Mouse (Mus musculus) liver, postnatal 0 days (tissue): Measurements from ENCODE around the gene Wwox. TPM values are rescaled to one million over a fixed set of nuclear protein-coding genes. Genes with fewer than 3 reads are reported as not detected.
A peak's percentile ranks its signal among the peaks of the same experiment; 100 is the strongest.

Experiments
- ATAC-seq: fragments of 200-750 bp; cut with Nextera tagmentation; 2 replicates; pipeline ENCODE4 v1.8.0; 2017; ENCODE audit warnings: mild to moderate bottlenecking, moderate library complexity
- DNase-seq: peaks from one replicate; pipeline ENCODE4 v3.0.0-alpha.2; 2016
- H3K27ac ChIP-seq: fragments of 300-500 bp; sonication (generic); 2 replicates; pipeline ENCODE4 v1.5.1; 2014; ENCODE audit warnings: antibody characterized with exemption, moderate library complexity, mild to moderate bottlenecking, low read depth
- H3K27me3 ChIP-seq: fragments of 300-500 bp; sonication (generic); 2 replicates; pipeline ENCODE4 v1.6.1; 2014; ENCODE audit warnings: low read length, control low read depth, mixed read lengths; ENCODE audit not compliant: insufficient read depth
- H3K36me3 ChIP-seq: fragments of 300-500 bp; sonication (generic); replicated peaks from 2 replicates; pipeline ENCODE4 v1.6.1; 2014; ENCODE audit warnings: mild to moderate bottlenecking, control low read depth, low read length, moderate library complexity, mixed read lengths; ENCODE audit not compliant: insufficient read depth
- H3K4me1 ChIP-seq: fragments of 300-500 bp; sonication (generic); 2 replicates; pipeline ENCODE4 v1.6.1; 2014; ENCODE audit warnings: antibody characterized with exemption, mild to moderate bottlenecking, control low read depth; ENCODE audit not compliant: insufficient read depth
- H3K4me2 ChIP-seq: fragments of 300-500 bp; sonication (generic); 2 replicates; pipeline ENCODE4 v1.6.1; 2014; ENCODE audit warnings: low read depth, mild to moderate bottlenecking, low read length, moderate library complexity, mixed read lengths
- H3K4me3 ChIP-seq: fragments of 300-500 bp; sonication (generic); 2 replicates; pipeline ENCODE4 v1.5.1; 2014; ENCODE audit warnings: low read depth, low read length
- H3K9ac ChIP-seq: fragments of 300-500 bp; sonication (generic); replicated peaks from 2 replicates; pipeline ENCODE4 v1.6.1; 2014; ENCODE audit warnings: mild to moderate bottlenecking, moderate library complexity
- H3K9me3 ChIP-seq: fragments of 300-500 bp; sonication (generic); 2 replicates; pipeline ENCODE4 v1.6.1; 2016; ENCODE audit warnings: mild to moderate bottlenecking, control low read depth, low read length, mixed read lengths
- CTCF ChIP-seq: sonication (generic); IDR thresholded peaks from 2 replicates; pipeline ENCODE4 v1.5.1; 2016; ENCODE audit warnings: antibody characterized with exemption, low read depth
- EP300 ChIP-seq: IDR thresholded peaks from 2 replicates; pipeline ENCODE4 v1.6.1; 2016; ENCODE audit warnings: antibody characterized with exemption, low read depth, mild to moderate bottlenecking
- WGBS: fragments of 180-500 bp; shearing (Covaris S2); extraction: QIAGEN DNeasy Blood & Tissue Kit; methylation state at CpG from one replicate; pipeline ENCODE4 v1.1.7; 2014; ENCODE audit not compliant: insufficient replicate concordance; 5-methylcytosine and 5-hydroxymethylcytosine counted together
- polyA plus RNA-seq: library from polyadenylated mRNA; unstranded; fragments of >200 nt; fragmentation: Nextera tagmentation; extraction: Ambion mirVana; gene quantifications from 2 replicates; pipeline ENCODE4 v1.2.1, GENCODE M21; 2015

Gene Wwox
- polyA plus RNA-seq, 1 experiment from 2014 or later, result 3.9 TPM

- Histone ChIP-seq H3K4me1 (peaks cover 18% of the 10 kb centered on the region), H3K9me3 (no peaks in the 10 kb centered on the region; the same call in 1 of the 2 replicates), H3K9ac (no peak overlapping the region), H3K27me3 (no peaks in the 10 kb centered on the region), H3K4me2 (peak overlapping the region; percentile 51), H3K4me3 (no peak overlapping the region), H3K27ac (peak overlapping the region; percentile 2; the same call in 1 of the 2 replicates), H3K36me3 (no peaks in the 10 kb centered on the region)
- WGBS, result 57% methylated on average over 19 of the region's 19 CpGs
- TF ChIP-seq EP300 (no peak), CTCF (no peak)
- DNase-seq, result no peak
- ATAC-seq, result 0 out of 2 replicates have a peak, but pooled peaks have one; percentile 25
These were observed 154.1 kb downstream of the Wwox start for GRCm38 (mm10) chr8:114593424-114594157.

- Histone ChIP-seq H3K4me3 (no peak overlapping the region), H3K27me3 (no peaks in the 10 kb centered on the region), H3K36me3 (no peaks in the 10 kb centered on the region), H3K4me2 (no peak overlapping the region), H3K9ac (no peak overlapping the region), H3K9me3 (no peaks in the 10 kb centered on the region; the same call in 1 of the 2 replicates), H3K4me1 (peaks cover 15% of the 10 kb centered on the region), H3K27ac (no peak overlapping the region)
- ATAC-seq, result peak; percentile 43; the same call in 1 of the 2 replicates
- DNase-seq, result peak; percentile 59
- no peak for TF ChIP-seq CTCF
- TF ChIP-seq EP300, result 0 out of 2 replicates have a peak, but pooled peaks have one; percentile 24
- 34% methylated on average over 5 of the region's 5 CpGs for whole genome bisulfite sequencing
These were observed 155.4 kb downstream of the Wwox start for GRCm38 (mm10) chr8:114594811-114595210.

GRCm38 (mm10) chr8:114599555-114599954 is 160.1 kb downstream of the Wwox start:
- DNase-seq, result no peak
- no peak overlapping the region for H3K4me2 ChIP-seq
- H3K27ac ChIP-seq, result no peak overlapping the region
- H3K4me1 ChIP-seq, result peaks cover 7% of the 10 kb centered on the region
- no peak overlapping the region for H3K4me3 ChIP-seq
- H3K36me3 ChIP-seq, result no peaks in the 10 kb centered on the region
- no peak overlapping the region for H3K9ac ChIP-seq
- WGBS, result 57% methylated on average over 10 of the region's 10 CpGs
- H3K27me3 ChIP-seq, result no peaks in the 10 kb centered on the region
- TF ChIP-seq EP300, result no peak
- TF ChIP-seq CTCF, result no peak
- ATAC-seq, result no peak
- no peaks in the 10 kb centered on the region; the same call in 1 of the 2 replicates for H3K9me3 ChIP-seq

- WGBS, result 86% methylated on average over 11 of the region's 11 CpGs
- no peak overlapping the region for H3K4me3 ChIP-seq
- peaks cover 2% of the 10 kb centered on the region; the same call in 1 of the 2 replicates for H3K4me1 ChIP-seq
- H3K27ac ChIP-seq, result no peak overlapping the region
- DNase-seq (no peak), ATAC-seq (no peak)
- H3K9me3 ChIP-seq, result no peaks in the 10 kb centered on the region; the same call in 1 of the 2 replicates
- TF ChIP-seq EP300 (no peak), CTCF (no peak)
- no peak overlapping the region for H3K4me2 ChIP-seq
- no peaks in the 10 kb centered on the region for H3K36me3 ChIP-seq
- no peak overlapping the region for H3K9ac ChIP-seq
- no peaks in the 10 kb centered on the region for H3K27me3 ChIP-seq
These were observed 160.7 kb downstream of the Wwox start for GRCm38 (mm10) chr8:114600196-114600595.

- no peaks in the 10 kb centered on the region for H3K4me1 ChIP-seq
- 66% methylated on average over 3 of the region's 4 CpGs for WGBS
- H3K27me3 ChIP-seq, result no peaks in the 10 kb centered on the region
- H3K27ac ChIP-seq, result no peak overlapping the region
- H3K4me2 ChIP-seq, result no peak overlapping the region
- no peak for TF ChIP-seq EP300
- no peak for TF ChIP-seq CTCF
- no peaks in the 10 kb centered on the region for H3K9me3 ChIP-seq
- no peak overlapping the region for H3K9ac ChIP-seq
- no peak for ATAC-seq
- H3K4me3 ChIP-seq, result no peak overlapping the region
- H3K36me3 ChIP-seq, result no peaks in the 10 kb centered on the region
- DNase-seq, result no peak
These were observed 163.6 kb downstream of the Wwox start for GRCm38 (mm10) chr8:114603046-114603445.

- H3K4me1 ChIP-seq, result no peaks in the 10 kb centered on the region
- no peak overlapping the region for H3K4me2 ChIP-seq
- H3K36me3 ChIP-seq, result no peaks in the 10 kb centered on the region
- H3K4me3 ChIP-seq, result no peak overlapping the region
- no peaks in the 10 kb centered on the region for H3K9me3 ChIP-seq
- DNase-seq, result no peak
- TF ChIP-seq CTCF, result no peak
- no peak for TF ChIP-seq EP300
- ATAC-seq, result no peak
- 48% methylated on average over 6 of the region's 6 CpGs for WGBS
- no peaks in the 10 kb centered on the region for H3K27me3 ChIP-seq
- no peak overlapping the region for H3K9ac ChIP-seq
- no peak overlapping the region for H3K27ac ChIP-seq
These were observed 164.1 kb downstream of the Wwox start for GRCm38 (mm10) chr8:114603561-114603960.
